Mouse (Mus musculus): Measurements from ENCODE around the gene Gm10271. TPM values are rescaled to one million over a fixed set of nuclear protein-coding genes. Genes with fewer than 3 reads are reported as not detected.

The Gm10271 gene
- polyA plus RNA-seq, 1 experiment from 2014 or later = not detected

Other genes with a start within 250 kb of the Gm10271 start
- 0.15 and 0.20 TPM in 2 replicates for gene Myrfl, start 75.7 kb downstream of the Gm10271 start, polyA plus RNA-seq (2014; fragmentation: Nextera tagmentation; extraction: Ambion mirVana)
- gene Rab3ip, start 21.8 kb downstream of the Gm10271 start, polyA plus RNA-seq (2014; fragmentation: Nextera tagmentation; extraction: Ambion mirVana) = 59.6 and 60.7 TPM in 2 replicates
- gene Best3, start 13.7 kb upstream of the Gm10271 start, polyA plus RNA-seq (2014; fragmentation: Nextera tagmentation; extraction: Ambion mirVana) = 0.13 and 0.19 TPM in 2 replicates
- 0.18 TPM in 1 of 2 replicates, not detected in the other for gene Lrrc10, start 72.7 kb upstream of the Gm10271 start, polyA plus RNA-seq (2014; fragmentation: Nextera tagmentation; extraction: Ambion mirVana)
- gene Cct2, start 91.2 kb upstream of the Gm10271 start, polyA plus RNA-seq (2014; fragmentation: Nextera tagmentation; extraction: Ambion mirVana) = 272 and 288 TPM in 2 replicates
- gene Frs2, start 175.9 kb upstream of the Gm10271 start, polyA plus RNA-seq (2014; fragmentation: Nextera tagmentation; extraction: Ambion mirVana) = 34.1 and 37.7 TPM in 2 replicates

All from neural tube, embryonic 14.5 days (tissue).